Mouse (Mus musculus) embryo, embryonic 11.5 days (tissue): Measurements from ENCODE around the gene Tinagl1.
A peak's percentile ranks its signal among the peaks of the same experiment; 100 is the strongest.

Experiments used
- DNase-seq: peaks from one replicate; pipeline ENCODE4 v3.0.0-alpha.2; 2012; ENCODE audit warnings: low read depth, low spot score

Tinagl1 gene

DNA sequence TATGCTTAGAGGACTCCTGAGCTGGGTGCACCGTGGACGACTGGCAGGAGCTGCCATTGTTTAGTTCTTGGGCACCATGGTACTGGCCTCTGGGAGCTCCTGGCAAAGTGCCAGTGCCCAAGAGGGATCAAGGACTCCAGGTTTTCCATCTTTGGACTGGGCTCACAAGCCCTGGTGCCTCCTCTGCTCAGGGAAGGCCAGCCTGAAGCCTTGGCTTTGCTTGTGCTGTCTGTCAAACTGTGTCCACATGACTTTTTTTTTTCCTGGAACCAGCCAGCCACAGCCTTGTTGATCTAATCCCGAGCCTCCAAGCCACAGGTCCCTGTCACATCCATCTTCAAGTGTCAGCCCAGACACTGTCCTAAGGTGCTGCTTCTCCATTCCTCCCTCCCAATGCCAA is 33.1 kb downstream of the Tinagl1 start:
- DNase-seq, result no peak

DNA sequence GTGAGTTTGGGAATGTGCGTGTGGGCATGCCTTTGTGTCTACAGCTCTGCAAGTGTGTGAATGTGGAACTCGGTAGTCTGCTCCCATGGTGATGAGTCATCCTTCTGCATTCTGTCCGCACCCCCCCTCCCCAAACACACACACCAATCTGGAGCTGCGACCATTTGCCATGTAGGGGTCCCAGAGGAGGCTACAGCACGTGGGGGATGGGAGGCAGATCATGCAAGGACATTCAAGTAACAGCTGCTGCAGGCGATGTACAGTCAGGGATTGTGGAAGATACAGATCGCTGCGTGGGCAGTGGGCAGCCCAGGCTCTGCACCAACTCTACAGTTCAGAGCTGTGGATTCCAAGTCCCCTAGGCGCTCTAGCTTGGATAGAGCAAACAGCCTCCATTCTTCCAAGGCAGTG is 33.9 kb downstream of the Tinagl1 start:
- no peak for DNase-seq

DNA sequence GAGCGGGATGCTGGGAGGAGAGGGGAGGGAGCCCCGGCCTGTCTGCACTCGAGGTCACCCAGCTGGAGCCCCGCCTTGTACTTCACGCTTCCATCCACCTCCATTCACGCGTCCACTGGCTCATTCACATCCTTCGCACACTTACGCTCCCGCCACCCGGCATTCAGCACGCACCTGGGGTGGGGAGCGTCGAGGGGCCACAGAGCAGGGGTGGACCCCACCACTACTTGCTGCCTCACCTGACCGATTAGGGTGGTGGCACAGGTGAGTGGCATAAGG is 35.8 kb downstream of the Tinagl1 start, which contains the start of gene Hcrtr1:
Hcrtr1 (minus strand) TSS at position 146 of the 279 bp plus-strand sequence.
- DNase-seq, result no peak

DNA sequence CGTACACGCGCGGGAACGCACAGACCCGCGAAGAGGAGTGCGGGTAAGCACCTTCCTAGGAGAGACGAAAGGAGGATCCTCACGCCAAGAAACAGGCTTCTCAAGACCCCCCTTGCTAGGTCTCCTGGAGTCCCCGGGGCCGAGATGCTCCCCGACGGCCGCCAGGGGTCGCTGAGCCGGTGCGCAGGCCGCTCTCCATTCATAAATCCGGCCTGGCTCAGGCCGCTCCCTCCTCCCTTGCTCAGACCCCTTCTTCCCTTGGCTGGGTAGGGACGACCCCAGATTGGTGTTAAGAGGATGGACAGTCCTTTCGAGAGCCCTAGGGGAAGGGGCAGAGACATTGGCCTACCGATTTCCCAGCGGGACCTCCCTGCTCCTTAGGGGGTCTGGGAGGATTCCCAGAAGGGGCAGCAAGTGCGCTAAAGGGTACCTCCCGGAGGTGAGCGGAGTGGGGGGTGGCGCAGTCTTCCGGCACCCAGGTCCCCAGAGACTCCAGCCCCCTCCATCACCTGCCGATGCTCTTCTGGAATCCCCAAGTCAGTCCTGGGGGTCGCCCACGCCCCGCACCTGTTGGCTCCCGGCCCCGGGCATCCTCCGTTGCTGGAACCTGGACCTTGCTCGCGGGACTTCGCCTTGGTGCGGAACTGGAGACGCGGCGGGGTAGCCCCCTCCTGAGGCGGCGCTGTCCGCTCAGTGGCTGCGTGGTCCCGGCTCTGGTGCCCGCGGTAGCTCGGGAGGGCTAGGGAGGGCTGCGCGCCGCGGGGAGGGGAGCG is 36.3 kb downstream of the Tinagl1 start:
- DNase-seq, result peak; percentile 66

DNA sequence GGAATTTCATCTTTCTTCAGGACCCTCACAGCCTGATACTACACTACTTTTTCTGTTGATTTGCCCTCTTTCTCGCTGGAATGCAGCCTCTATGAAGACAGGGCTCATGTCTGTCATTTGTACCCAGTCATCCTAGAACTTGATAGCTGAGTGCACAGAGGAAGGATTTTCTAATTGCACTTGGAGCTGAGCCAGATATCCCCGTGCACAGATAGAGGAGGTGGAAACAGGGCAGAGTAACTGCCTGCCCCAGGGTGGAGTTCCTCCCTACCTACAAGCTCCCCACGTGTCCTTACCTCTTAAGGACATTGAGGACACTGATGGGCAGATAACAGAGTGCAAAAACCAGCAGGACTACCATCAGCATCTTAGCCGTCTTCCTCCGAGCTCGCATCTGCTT is 41.5 kb downstream of the Tinagl1 start:
- no peak for DNase-seq

DNA sequence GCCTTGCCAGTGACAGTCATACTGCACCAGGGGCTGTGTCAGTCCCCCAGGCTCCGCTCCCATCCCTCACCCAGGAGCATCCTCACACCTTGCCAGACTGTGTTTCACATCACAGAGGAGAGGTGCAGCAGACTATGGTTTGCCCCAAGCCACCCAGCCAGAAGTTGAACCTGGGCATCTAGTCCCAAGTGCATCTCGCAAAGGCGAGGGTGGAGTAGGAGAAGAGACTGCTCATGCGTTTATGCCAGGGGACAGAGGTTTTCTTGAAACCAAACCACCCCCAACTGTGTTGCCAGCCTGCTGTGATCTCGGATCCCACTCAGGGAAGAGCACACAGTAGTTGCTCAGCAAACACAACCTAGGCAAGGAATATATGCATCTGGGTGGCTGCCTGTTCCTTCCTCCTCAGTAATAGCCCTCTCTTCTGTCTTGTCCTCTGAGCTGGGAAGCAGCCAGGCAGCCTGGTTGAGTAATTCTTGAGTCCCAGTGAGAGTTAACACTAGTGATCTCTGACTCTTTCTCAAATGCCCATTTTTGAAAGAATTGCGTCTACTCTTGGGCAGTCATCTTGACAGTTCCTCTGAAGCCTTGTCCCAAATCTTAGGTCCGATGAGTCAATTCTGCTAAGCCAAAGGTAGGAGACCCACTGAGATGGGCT is 43.3 kb downstream of the Tinagl1 start:
- DNase-seq, result no peak

- DNase-seq, result no peak
Measured at GRCm38 (mm10) chr4:130130641-130131350, 44.1 kb downstream of the Tinagl1 start.

- no peak for DNase-seq
Measured at GRCm38 (mm10) chr4:130130082-130130481, 44.8 kb downstream of the Tinagl1 start.

DNA sequence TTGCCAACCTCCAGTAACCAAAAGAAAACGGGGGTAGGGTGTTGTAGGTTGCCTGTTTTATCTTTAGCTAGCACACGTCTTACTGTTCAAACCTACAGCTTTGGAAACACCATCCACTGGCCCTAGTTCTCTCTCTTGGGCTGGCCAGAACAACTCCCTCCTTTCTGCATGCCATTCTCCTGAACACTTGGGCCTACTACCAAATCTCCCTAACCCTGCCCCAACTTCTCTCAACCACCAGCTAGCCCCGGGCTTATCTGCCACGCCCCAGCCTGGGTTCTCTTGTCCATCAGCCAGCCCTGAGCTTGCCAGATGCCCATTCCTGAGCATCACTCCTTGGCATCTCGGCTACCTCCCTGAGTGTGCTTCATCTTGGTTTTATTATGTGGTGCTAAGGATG is 46.0 kb downstream of the Tinagl1 start:
- no peak for DNase-seq

- DNase-seq, result no peak
Measured at GRCm38 (mm10) chr4:130125935-130126334, 49.0 kb downstream of the Tinagl1 start.

DNA sequence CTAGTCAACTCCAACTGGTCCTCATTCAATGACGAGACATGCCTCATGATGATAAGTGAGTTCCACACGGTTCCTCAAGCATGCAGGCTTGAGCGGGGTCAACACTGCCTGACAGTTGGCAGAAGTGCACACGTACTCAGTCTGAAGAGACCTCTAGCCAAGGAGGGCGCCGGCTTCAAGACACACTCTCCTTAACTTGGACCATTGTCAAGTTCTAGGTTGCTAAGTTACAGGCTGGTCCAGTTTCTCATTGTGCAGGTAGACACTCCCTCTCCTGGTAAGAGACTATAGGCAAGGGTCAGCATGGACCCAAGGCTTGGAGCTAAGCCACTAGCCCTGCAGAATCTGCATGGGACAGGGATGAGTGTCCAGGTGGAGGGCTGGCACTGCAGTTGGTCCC is 49.8 kb downstream of the Tinagl1 start:
- DNase-seq, result no peak

- DNase-seq, result no peak
Measured at GRCm38 (mm10) chr4:130124110-130124509, 50.8 kb downstream of the Tinagl1 start.

DNA sequence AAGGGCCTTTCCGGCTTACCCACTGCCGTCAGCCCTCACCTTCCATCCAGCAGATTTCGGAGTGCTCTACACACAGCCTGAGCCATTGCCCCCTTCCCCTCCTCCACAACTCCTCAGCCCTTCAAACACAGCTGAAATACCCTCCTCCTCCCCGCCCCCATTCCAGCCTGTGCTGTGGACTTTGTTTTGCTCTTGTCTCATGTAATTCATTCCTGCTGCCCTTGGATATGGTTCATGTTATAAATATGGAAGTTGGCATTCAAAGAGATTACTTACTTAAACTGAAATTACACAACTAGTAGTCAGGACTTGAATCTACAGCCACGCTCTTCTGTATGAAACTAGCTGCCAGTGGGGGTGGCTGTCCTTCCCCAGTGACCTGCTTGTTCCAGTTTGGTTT is 51.9 kb downstream of the Tinagl1 start:
- no peak for DNase-seq

- no peak for DNase-seq
Measured at GRCm38 (mm10) chr4:130121560-130121959, 53.4 kb downstream of the Tinagl1 start.

- DNase-seq, result no peak
Measured at GRCm38 (mm10) chr4:130120752-130121151, 54.2 kb downstream of the Tinagl1 start.
